Mouse (Mus musculus): Measurements from ENCODE around the gene Tm9sf1.

DNA sequence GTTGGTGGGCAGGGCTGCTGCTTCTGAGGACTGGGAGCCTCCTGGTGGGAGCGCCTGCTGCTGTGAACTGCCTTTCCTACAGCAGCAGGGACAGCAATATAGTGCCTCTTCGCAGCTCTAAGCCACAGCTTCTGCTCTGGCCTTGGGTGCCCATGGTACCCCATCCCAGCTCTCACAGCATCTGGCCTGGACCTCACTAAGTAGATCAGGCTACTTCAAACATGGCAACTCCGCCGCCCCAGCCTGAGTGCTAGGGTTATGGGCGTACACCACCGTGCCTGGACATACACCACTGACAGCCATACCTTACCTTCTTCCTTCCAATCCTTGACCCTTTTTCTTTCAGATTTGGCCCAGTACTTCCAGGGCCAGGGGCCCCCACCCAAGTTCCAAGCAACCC is 35.3 kb downstream of the Tm9sf1 start:
- TF ChIP-seq CTCF (IDR thresholded peaks at IDR 0.05; ENCODE audit: borderline replicate concordance, control insufficient read depth, extremely low read depth, insufficient read depth, low read length, poor library complexity) (no peak), POLR2A (IDR thresholded peaks at IDR 0.05; ENCODE audit: control insufficient read depth, extremely low read depth, insufficient read depth, low read length, poor library complexity) (no peak)
